Mouse (Mus musculus) limb, embryonic 14.5 days (tissue): Measurements from ENCODE around the gene Cdh10. TPM values are rescaled to one million over a fixed set of nuclear protein-coding genes. Genes with fewer than 3 reads are reported as not detected.
A peak's percentile ranks its signal among the peaks of the same experiment; 100 is the strongest.

ENCODE experiments used
- ATAC-seq: fragments of 200-750 bp; cut with Nextera tagmentation; 2 replicates; pipeline ENCODE4 v1.8.0; 2017; ENCODE audit warnings: low read depth, moderate number of reproducible peaks, moderate TSS enrichment; ENCODE audit not compliant: low FRiP score
- DNase-seq: peaks from one replicate; pipeline ENCODE4 v3.0.0-alpha.2; 2015; ENCODE audit warnings: low spot score
- H3K27ac ChIP-seq: fragments of 300-500 bp; sonication (generic); replicated peaks from 2 replicates; pipeline ENCODE4 v1.5.1; 2014; ENCODE audit warnings: low read depth, mild to moderate bottlenecking, low read length, moderate library complexity, mixed read lengths
- H3K27me3 ChIP-seq: fragments of 300-500 bp; sonication (generic); 2 replicates; pipeline ENCODE4 v1.6.1; 2014; ENCODE audit warnings: low read length, mixed read lengths; ENCODE audit not compliant: control insufficient read depth, insufficient read depth
- H3K36me3 ChIP-seq: fragments of 300-500 bp; sonication (generic); 2 replicates; pipeline ENCODE4 v1.6.1; 2014; ENCODE audit warnings: mild to moderate bottlenecking, low read length, moderate library complexity, mixed read lengths; ENCODE audit not compliant: control insufficient read depth, insufficient read depth
- H3K4me1 ChIP-seq: fragments of 300-500 bp; sonication (generic); 2 replicates; pipeline ENCODE4 v1.6.1; 2014; ENCODE audit warnings: antibody characterized with exemption, low read length, mixed read lengths; ENCODE audit not compliant: control insufficient read depth, insufficient read depth
- H3K4me2 ChIP-seq: fragments of 300-500 bp; sonication (generic); replicated peaks from 2 replicates; pipeline ENCODE4 v1.6.1; 2014; ENCODE audit warnings: low read depth, mild to moderate bottlenecking, low read length, moderate library complexity; ENCODE audit not compliant: severe bottlenecking
- H3K4me3 ChIP-seq: fragments of 300-500 bp; sonication (generic); replicated peaks from 2 replicates; pipeline ENCODE4 v1.5.1; 2014; ENCODE audit warnings: low read length
- H3K9ac ChIP-seq: fragments of 300-500 bp; sonication (generic); 2 replicates; pipeline ENCODE4 v1.6.1; 2014; ENCODE audit warnings: mild to moderate bottlenecking, low read depth, low read length, moderate library complexity; ENCODE audit not compliant: severe bottlenecking
- H3K9me3 ChIP-seq: fragments of 300-500 bp; sonication (generic); 2 replicates; pipeline ENCODE4 v1.6.1; 2016; ENCODE audit warnings: low read length; ENCODE audit not compliant: control insufficient read depth
- POLR2A ChIP-seq: fragments of 200-500 bp; IDR thresholded peaks from 2 replicates; pipeline ENCODE4 v1.8.0; 2012; ENCODE audit warnings: inconsistent platforms, mild to moderate bottlenecking, moderate library complexity, borderline replicate concordance; ENCODE audit not compliant: insufficient read depth, insufficient read length; ENCODE audit errors: extremely low read depth
- WGBS: fragments of 180-500 bp; shearing (Covaris S2); extraction: QIAGEN DNeasy Blood & Tissue Kit; methylation state at CpG from one replicate; pipeline ENCODE4 v1.1.7; 2014; 5-methylcytosine and 5-hydroxymethylcytosine counted together
- polyA plus RNA-seq, 2 experiments: library from polyadenylated mRNA; depleted of rRNA in 1 of 2; stranded (reverse) in 1 of 2; unstranded in 1 of 2; fragments of >200 nt; fragmentation: Nextera tagmentation in 1 of 2; extraction: Ambion mirVana in 1 of 2; gene quantifications; 2 replicates each; pipeline versions ENCODE4 v1.2.1 to v1.2.3; 2012 to 2014

Cdh10 gene
- polyA plus RNA-seq, 2 experiments, result 3.9 TPM

- no peak overlapping the region for H3K27ac ChIP-seq
- no peak for ATAC-seq
- no peak overlapping the region for H3K4me2 ChIP-seq
- H3K4me3 ChIP-seq, result no peak overlapping the region
- DNase-seq, result no peak
- no peak overlapping the region for H3K9ac ChIP-seq
- H3K9me3 ChIP-seq, result no peaks in the 10 kb centered on the region
- no peaks in the 10 kb centered on the region for H3K27me3 ChIP-seq
- TF ChIP-seq POLR2A, result no peak
- no peaks in the 10 kb centered on the region for H3K36me3 ChIP-seq
- no peaks in the 10 kb centered on the region for H3K4me1 ChIP-seq
- 89% methylated on average over 2 of the region's 2 CpGs for WGBS
These were observed 51.1 kb downstream of the Cdh10 start for GRCm38 (mm10) chr15:18869871-18870270.

DNA sequence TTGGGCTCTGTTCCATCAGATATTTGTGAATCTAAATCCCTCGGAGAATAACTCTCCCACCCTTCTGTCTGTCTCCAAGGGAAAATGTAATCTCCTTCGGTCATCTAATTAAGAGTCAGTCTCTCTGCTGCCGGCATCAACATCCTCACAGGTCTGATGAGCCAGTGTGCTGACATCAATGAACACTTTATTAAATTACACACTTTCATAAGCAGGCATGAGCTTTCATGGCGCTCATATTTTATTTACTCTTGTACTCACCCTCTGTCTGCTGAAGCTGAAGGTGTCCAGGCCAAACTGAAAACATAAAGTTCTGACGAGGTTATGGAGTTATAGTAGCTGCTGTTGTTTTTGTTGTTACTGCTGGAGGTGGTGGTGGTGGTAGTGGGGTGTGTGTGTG lies 62.7 kb downstream of the Cdh10 start:
- WGBS, result 70% methylated on average over 5 of the region's 5 CpGs
- no peaks in the 10 kb centered on the region for H3K4me1 ChIP-seq
- H3K27ac ChIP-seq, result no peak overlapping the region
- H3K9ac ChIP-seq, result no peak overlapping the region
- H3K4me2 ChIP-seq, result no peak overlapping the region
- DNase-seq (no peak), ATAC-seq (no peak)
- H3K9me3 ChIP-seq, result no peaks in the 10 kb centered on the region
- H3K4me3 ChIP-seq, result no peak overlapping the region
- H3K36me3 ChIP-seq, result no peaks in the 10 kb centered on the region
- TF ChIP-seq POLR2A, result no peak
- H3K27me3 ChIP-seq, result no peaks in the 10 kb centered on the region

- no peak for ATAC-seq
- 79% methylated on average over 2 of the region's 2 CpGs for WGBS
- no peak overlapping the region for H3K27ac ChIP-seq
- no peaks in the 10 kb centered on the region for H3K27me3 ChIP-seq
- no peak for TF ChIP-seq POLR2A
- no peaks in the 10 kb centered on the region for H3K36me3 ChIP-seq
- H3K4me3 ChIP-seq, result no peak overlapping the region
- no peaks in the 10 kb centered on the region for H3K4me1 ChIP-seq
- no peak for DNase-seq
- H3K9me3 ChIP-seq, result no peaks in the 10 kb centered on the region
- H3K9ac ChIP-seq, result no peak overlapping the region
- H3K4me2 ChIP-seq, result no peak overlapping the region
These were observed 67.9 kb downstream of the Cdh10 start for GRCm38 (mm10) chr15:18886673-18887072.

GRCm38 (mm10) chr15:18888912-18889311 lies 70.2 kb downstream of the Cdh10 start:
- Histone ChIP-seq H3K4me2 (no peak overlapping the region), H3K9me3 (no peaks in the 10 kb centered on the region), H3K27me3 (no peaks in the 10 kb centered on the region), H3K4me3 (no peak overlapping the region), H3K4me1 (no peaks in the 10 kb centered on the region), H3K9ac (no peak overlapping the region), H3K27ac (no peak overlapping the region), H3K36me3 (no peaks in the 10 kb centered on the region)
- no peak for ATAC-seq
- TF ChIP-seq POLR2A, result no peak
- no peak for DNase-seq
- WGBS, result 74% methylated on average over 2 of the region's 2 CpGs

DNA sequence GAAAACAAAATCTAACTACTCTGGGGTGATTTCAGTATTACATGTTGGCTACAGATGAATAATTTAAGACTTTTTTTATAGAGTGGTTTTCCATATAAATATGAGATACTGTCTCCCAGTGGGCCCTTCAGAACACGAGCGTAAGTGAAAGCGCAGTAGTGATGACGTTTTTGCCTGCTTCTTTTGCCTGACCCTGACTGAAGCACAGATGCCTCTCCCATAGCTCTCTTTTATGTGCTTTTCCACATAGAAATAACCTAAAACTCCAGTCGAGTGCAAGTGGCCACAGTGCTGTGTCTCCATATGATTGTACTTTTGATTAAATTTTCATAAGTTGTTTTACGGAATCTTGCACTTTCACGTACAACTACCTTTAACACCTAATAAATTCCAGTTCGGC lies 71.6 kb downstream of the Cdh10 start:
- H3K9ac ChIP-seq, result no peak overlapping the region
- WGBS, result 31% methylated on average over 8 of the region's 8 CpGs
- H3K27ac ChIP-seq, result no peak overlapping the region
- no peak overlapping the region for H3K4me3 ChIP-seq
- TF ChIP-seq POLR2A, result no peak
- H3K36me3 ChIP-seq, result no peaks in the 10 kb centered on the region
- DNase-seq (peak; percentile 6), ATAC-seq (no peak)
- no peaks in the 10 kb centered on the region for H3K4me1 ChIP-seq
- no peaks in the 10 kb centered on the region for H3K27me3 ChIP-seq
- H3K9me3 ChIP-seq, result no peaks in the 10 kb centered on the region
- no peak overlapping the region; the same call in 1 of the 2 replicates for H3K4me2 ChIP-seq

- Histone ChIP-seq H3K9ac (no peak overlapping the region), H3K9me3 (no peaks in the 10 kb centered on the region), H3K4me2 (no peak overlapping the region), H3K4me3 (no peak overlapping the region), H3K27me3 (no peaks in the 10 kb centered on the region), H3K4me1 (no peaks in the 10 kb centered on the region), H3K36me3 (no peaks in the 10 kb centered on the region), H3K27ac (no peak overlapping the region)
- DNase-seq, result no peak
- TF ChIP-seq POLR2A, result no peak
- no peak for ATAC-seq
These were observed 82.0 kb downstream of the Cdh10 start for GRCm38 (mm10) chr15:18900776-18901175.
